Mouse (Mus musculus): ENCODE results near the gene Lmo1. TPM values are rescaled to one million over a fixed set of nuclear protein-coding genes. Genes with fewer than 3 reads are reported as not detected.
A peak's percentile ranks its signal among the peaks of the same experiment; 100 is the strongest.
"Not testable (repeated sequence)": the region's sequence is repeated elsewhere in the genome, so short reads cannot be mapped to it uniquely, and the experiment has no call there.

The Lmo1 gene
- total RNA-seq, 2 experiments from 2014 or later = 64.9 to 68.3 TPM

GRCm38 (mm10) chr7:109104894-109105293 lies 70.1 kb downstream of the Lmo1 start:
- DNase-seq = no peak

- DNase-seq = no peak
These were observed 73.8 kb downstream of the Lmo1 start for GRCm38 (mm10) chr7:109101167-109101566.

- peak in 1 of 2 experiments; percentile 37 for DNase-seq
These were observed 76.6 kb downstream of the Lmo1 start for GRCm38 (mm10) chr7:109098145-109099018.

GRCm38 (mm10) chr7:109097203-109097602 lies 77.8 kb downstream of the Lmo1 start:
- no peak for DNase-seq

GRCm38 (mm10) chr7:109096618-109097017 lies 78.4 kb downstream of the Lmo1 start:
- no peak for DNase-seq

GRCm38 (mm10) chr7:109094294-109094693 lies 80.7 kb downstream of the Lmo1 start:
- no peak for DNase-seq

GRCm38 (mm10) chr7:109091316-109091715 lies 83.7 kb downstream of the Lmo1 start:
- not testable (repeated sequence) for DNase-seq

Other genes with a start within 250 kb of the Lmo1 start
- under 1 TPM; 0.32 to 0.35 TPM for gene Nlrp10, start 245.0 kb downstream of the Lmo1 start, total RNA-seq (2021)
- gene Eif3f, start 240.8 kb downstream of the Lmo1 start, total RNA-seq (2021) = 10 to 100 TPM; 86.8 to 93.7 TPM
- gene Tub, start 224.9 kb downstream of the Lmo1 start, total RNA-seq (2021) = 100 to 1,000 TPM; 181 to 205 TPM
- gene Ric3, start 91.9 kb downstream of the Lmo1 start, total RNA-seq (2021) = 10 to 100 TPM; 66.5 to 71.3 TPM